Mouse (Mus musculus): Measurements from ENCODE around the gene Nkapl.

GRCm38 (mm10) chr13:21456347-21456746 lies 12.0 kb downstream of the Nkapl start:
- TF ChIP-seq CTCF (IDR thresholded peaks at IDR 0.05; ENCODE audit: insufficient read depth, low read depth, low read length) (no peak), POLR2A (IDR thresholded peaks at IDR 0.05; ENCODE audit: insufficient read depth, low read depth, low read length) (no peak)
